Mouse (Mus musculus) bone marrow, adult 2 months (tissue): ENCODE measurements around the gene Scaf4. TPM values are rescaled to one million over a fixed set of nuclear protein-coding genes. Genes with fewer than 3 reads are reported as not detected.
"Not testable (repeated sequence)": the region's sequence is repeated elsewhere in the genome, so short reads cannot be mapped to it uniquely, and the experiment has no call there.

Source experiments
- H3K27ac ChIP-seq: fragments of 200-500 bp; 2 replicates; pipeline ENCODE4 v1.5.1; 2012; ENCODE audit warnings: low read depth, mild to moderate bottlenecking, control low read depth, inconsistent platforms, low read length; ENCODE audit not compliant: control insufficient read depth, poor library complexity, insufficient read depth
- H3K4me1 ChIP-seq: fragments of 200-500 bp; 2 replicates; pipeline ENCODE4 v1.6.1; 2011; ENCODE audit warnings: low read length; ENCODE audit not compliant: control insufficient read depth, insufficient read depth
- H3K4me3 ChIP-seq: fragments of 200-500 bp; replicated peaks from 2 replicates; pipeline ENCODE3; 2011; ENCODE audit warnings: mild to moderate bottlenecking, low read depth, low read length, control low read depth; ENCODE audit not compliant: control insufficient read depth
- CTCF ChIP-seq: fragments of 200-500 bp; IDR thresholded peaks from 2 replicates; pipeline ENCODE4 v1.5.1; 2011; ENCODE audit warnings: low read length, control low read depth; ENCODE audit not compliant: control insufficient read depth, insufficient read depth
- POLR2A ChIP-seq: fragments of 200-500 bp; IDR thresholded peaks from 2 replicates; pipeline ENCODE4 v1.6.1; 2011; ENCODE audit warnings: low read depth, mild to moderate bottlenecking, control low read depth, low read length, borderline replicate concordance; ENCODE audit not compliant: control insufficient read depth
- WGBS: fragments of 180-500 bp; shearing (Covaris S2); methylation state at CpG from one replicate; pipeline ENCODE4 v1.1.7; 2018; 5-methylcytosine and 5-hydroxymethylcytosine counted together
- polyA plus RNA-seq: library from polyadenylated mRNA; stranded (reverse); fragments of >200 nt; gene quantifications from 2 replicates; pipeline ENCODE4 v1.2.4, GENCODE M21; 2011; ENCODE audit warnings: low replicate concordance; ENCODE audit not compliant: missing spikeins, insufficient read depth, insufficient read length

Scaf4 gene
- polyA plus RNA-seq, 1 experiment = 27.2 TPM

DNA sequence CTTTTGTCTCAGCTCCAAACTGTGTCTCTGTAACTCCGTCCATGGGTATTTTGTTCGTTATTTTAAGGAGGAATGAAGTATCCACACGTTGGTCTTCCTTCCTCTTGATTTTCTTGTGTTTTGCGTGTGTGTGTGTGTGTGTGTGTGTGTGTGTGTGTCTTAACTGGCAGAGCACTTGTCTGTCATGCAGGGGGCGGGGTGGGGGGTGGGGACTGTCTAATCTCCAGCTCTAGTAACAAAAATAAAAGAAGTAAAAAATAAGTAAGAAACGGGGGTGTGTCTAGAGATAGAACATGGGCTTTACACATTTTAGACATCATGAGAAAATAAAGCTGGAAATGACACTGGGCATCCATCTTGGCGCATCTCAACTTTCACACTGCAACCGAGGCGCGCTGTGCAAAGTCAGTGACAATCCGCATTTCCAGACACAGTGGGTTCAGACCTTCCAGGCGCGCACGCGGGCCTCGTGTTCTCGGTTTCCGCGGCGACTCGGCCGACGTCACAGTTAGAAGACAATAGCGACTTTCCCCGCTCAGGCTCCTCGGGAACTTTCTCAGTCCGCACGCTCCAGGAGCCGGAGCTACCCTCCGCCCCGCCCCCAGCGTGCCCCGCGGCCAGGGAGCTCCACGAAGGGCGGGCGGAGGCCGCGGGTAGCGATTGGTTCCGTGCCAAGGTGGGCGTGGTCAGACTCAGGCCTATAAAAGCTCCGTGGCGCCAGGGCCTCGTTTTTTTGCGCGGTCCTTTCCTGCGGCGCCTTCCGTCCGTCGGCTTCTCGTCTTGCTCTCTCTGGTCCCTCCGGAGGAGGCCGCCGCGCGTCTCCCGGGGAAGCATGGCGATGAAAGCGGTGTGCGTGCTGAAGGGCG, 64.0 kb downstream of the Scaf4 start, which contains the start of gene Sod1:
Sod1 (plus strand) TSS at position 729 of the 866 bp plus-strand sequence.
- peak within 1 kb of the TSS; percentile 95 for H3K4me3 ChIP-seq
- under 1% methylated on average over 63 of the region's 63 CpGs for WGBS
- H3K4me1 ChIP-seq = peaks cover 1% of the 10 kb centered on the region; the same call in 1 of the 2 replicates
- TF ChIP-seq CTCF (no peak), POLR2A (peak; percentile 96)
- peak within 1 kb of the TSS; percentile 78 for H3K27ac ChIP-seq

GRCm38 (mm10) chr16:90219445-90219844, 64.9 kb downstream of the Scaf4 start:
- WGBS = 70% methylated on average over 4 of the region's 4 CpGs
- H3K4me1 ChIP-seq, H3K4me3 ChIP-seq, H3K27ac ChIP-seq: not testable (repeated sequence)

DNA sequence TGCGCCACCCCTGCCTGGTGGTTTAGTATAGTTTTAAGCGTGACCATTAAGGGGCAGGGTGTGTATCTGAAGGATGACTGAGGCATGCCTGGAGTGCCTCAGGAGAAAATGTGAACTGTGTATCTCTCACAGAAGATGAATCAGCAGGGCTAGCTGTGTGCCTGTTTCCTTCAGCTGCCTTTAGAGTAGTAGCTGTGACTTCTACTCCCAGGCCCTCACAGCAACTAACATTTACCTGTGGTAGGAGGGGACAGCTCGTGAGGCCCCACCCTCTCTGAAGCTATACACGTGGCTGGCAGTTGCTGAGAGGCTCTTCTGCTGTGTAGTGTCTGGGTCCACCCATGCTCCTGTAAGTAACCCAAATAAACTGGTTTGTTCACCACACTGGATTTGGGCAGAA, 66.4 kb downstream of the Scaf4 start:
- Histone ChIP-seq H3K27ac (no peak overlapping the region), H3K4me3 (no peak overlapping the region), H3K4me1 (no peaks in the 10 kb centered on the region; the same call in none of the 2 replicates)
- no peak for TF ChIP-seq POLR2A
- TF ChIP-seq CTCF = no peak
- WGBS = 72% methylated on average over 4 of the region's 4 CpGs

GRCm38 (mm10) chr16:90217356-90217755, 66.9 kb downstream of the Scaf4 start:
- Histone ChIP-seq H3K4me1 (no peaks in the 10 kb centered on the region; the same call in none of the 2 replicates), H3K27ac (no peak overlapping the region), H3K4me3 (no peak overlapping the region)
- TF ChIP-seq CTCF (no peak), POLR2A (no peak)
- 76% methylated on average over 3 of the region's 3 CpGs for WGBS

GRCm38 (mm10) chr16:90216414-90216813, 67.9 kb downstream of the Scaf4 start:
- H3K27ac ChIP-seq = no peak overlapping the region
- H3K4me3 ChIP-seq = no peak overlapping the region
- TF ChIP-seq POLR2A (no peak), CTCF (no peak)
- H3K4me1 ChIP-seq = no peaks in the 10 kb centered on the region; the same call in none of the 2 replicates
- WGBS = 93% methylated on average over 2 of the region's 2 CpGs

DNA sequence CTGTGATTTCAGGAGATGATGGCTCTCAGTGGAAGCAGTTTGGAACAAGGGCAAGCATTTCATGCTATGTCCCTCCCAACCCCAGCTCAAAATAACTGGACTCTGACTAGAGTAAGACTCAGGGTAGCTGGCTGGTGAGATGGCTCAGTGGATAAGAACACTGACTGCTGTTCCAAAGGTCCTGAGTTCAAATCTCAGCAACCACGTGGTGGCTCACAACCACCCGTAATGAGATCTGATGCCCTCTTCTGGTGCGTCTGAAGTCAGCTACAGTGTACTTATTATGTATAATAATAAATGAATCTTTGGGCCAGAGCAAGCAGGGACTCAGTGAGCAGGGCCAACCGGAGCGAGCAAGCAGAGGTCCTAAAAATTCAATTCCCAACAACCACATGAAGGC, 68.4 kb downstream of the Scaf4 start:
- WGBS = 82% methylated on average over 5 of the region's 5 CpGs
- H3K27ac ChIP-seq, H3K4me1 ChIP-seq, H3K4me3 ChIP-seq: not testable (repeated sequence)

- Histone ChIP-seq H3K4me3 (no peak overlapping the region), H3K4me1 (no peaks in the 10 kb centered on the region; the same call in none of the 2 replicates), H3K27ac (peak overlapping the region; percentile 1; the same call in 1 of the 2 replicates)
- WGBS = 55% methylated on average over 11 of the region's 11 CpGs
- TF ChIP-seq POLR2A (no peak), CTCF (no peak)
Observed at GRCm38 (mm10) chr16:90214731-90215565, 69.4 kb downstream of the Scaf4 start.
